Mouse (Mus musculus) cerebellum, adult 2 months (tissue): ENCODE data around the gene Itpr1.

Source experiments
- CTCF ChIP-seq: fragments of 200-500 bp; IDR thresholded peaks from 2 replicates; pipeline ENCODE4 v1.5.1; 2011; ENCODE audit warnings: low read depth, mild to moderate bottlenecking, control low read depth, low read length, moderate library complexity, borderline replicate concordance; ENCODE audit not compliant: insufficient read depth
- POLR2A ChIP-seq: fragments of 200-500 bp; IDR thresholded peaks from 2 replicates; pipeline ENCODE4 v1.6.1; 2011; ENCODE audit warnings: low read length, control low read depth, borderline replicate concordance; ENCODE audit not compliant: insufficient read depth

DNA sequence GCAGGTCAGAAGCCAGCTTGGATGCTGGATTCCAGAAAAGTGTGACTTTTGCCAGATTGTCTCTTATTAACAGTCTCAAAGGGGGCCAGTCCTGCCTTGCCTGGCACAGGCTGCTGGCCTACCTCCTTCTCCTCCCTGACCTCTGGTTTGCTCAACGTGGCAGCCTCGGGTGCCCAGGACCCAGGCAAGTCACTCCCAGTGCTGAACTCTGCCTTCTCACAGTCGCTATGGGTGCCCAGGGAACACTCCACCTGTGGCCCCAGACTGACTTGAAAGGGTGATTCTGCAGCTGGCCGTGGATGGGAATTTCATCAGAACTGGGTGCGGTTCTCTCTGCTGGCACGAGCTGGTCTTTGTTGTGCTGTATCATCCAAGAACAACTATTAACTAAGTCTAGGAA lies 321.7 kb downstream of the Itpr1 start:
- TF ChIP-seq CTCF (no peak), POLR2A (no peak)
